Mouse (Mus musculus): ENCODE measurements around the gene Ripor2.

DNA sequence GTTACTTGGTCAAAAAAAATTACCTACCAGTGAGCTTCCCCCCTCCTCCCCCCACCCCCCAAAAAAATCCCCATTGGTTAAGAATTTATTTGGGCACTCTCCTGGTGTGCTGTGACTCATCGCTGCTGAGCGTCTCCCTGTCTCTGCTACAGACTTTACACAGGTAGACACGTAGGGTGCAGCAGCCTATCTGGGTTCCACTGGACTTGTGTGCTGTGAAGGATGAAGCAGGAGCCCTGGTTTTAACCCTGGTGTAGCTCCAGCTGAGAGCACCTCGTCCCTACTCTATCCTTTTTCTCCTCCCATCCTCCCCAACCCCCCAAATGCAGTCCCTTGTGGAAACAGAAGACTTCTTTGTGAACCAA lies 142.4 kb downstream of the Ripor2 start:
- TF ChIP-seq CTCF (IDR thresholded peaks at IDR 0.05; ENCODE audit: borderline replicate concordance, control insufficient read depth, extremely low read depth, insufficient read depth, low read length, poor library complexity): no peak
- TF ChIP-seq POLR2A (IDR thresholded peaks at IDR 0.05; ENCODE audit: control insufficient read depth, extremely low read depth, insufficient read depth, low read length, poor library complexity): no peak
